Mouse (Mus musculus) granulocyte monocyte progenitor cell, adult 5-6 weeks (primary cell): ENCODE data around the gene Ccdc97. TPM values are rescaled to one million over a fixed set of nuclear protein-coding genes. Genes with fewer than 3 reads are reported as not detected.
A peak's percentile ranks its signal among the peaks of the same experiment; 100 is the strongest.
"Not testable (repeated sequence)": the region's sequence is repeated elsewhere in the genome, so short reads cannot be mapped to it uniquely, and the experiment has no call there.

Experiments used
- ATAC-seq: replicated peaks from 2 replicates; pipeline ENCODE4 v1.8.0; 2016; ENCODE audit warnings: mild to moderate bottlenecking, moderate TSS enrichment, inconsistent platforms; ENCODE audit not compliant: poor library complexity, severe bottlenecking
- total RNA-seq, 2 experiments: library from RNA; stranded (forward) in 1 of 2; stranded (reverse) in 1 of 2; fragments of 200-712, 200-1000 nt in 1 of 2; fragments of >200 nt in 1 of 2; fragmentation: Nextera tagmentation in 1 of 2; gene quantifications; 2 replicates each; pipeline ENCODE4 v1.2.3; 2014 to 2017

Gene Ccdc97
- total RNA-seq, 2 experiments from 2014 or later = 8.9 to 51.7 TPM

DNA sequence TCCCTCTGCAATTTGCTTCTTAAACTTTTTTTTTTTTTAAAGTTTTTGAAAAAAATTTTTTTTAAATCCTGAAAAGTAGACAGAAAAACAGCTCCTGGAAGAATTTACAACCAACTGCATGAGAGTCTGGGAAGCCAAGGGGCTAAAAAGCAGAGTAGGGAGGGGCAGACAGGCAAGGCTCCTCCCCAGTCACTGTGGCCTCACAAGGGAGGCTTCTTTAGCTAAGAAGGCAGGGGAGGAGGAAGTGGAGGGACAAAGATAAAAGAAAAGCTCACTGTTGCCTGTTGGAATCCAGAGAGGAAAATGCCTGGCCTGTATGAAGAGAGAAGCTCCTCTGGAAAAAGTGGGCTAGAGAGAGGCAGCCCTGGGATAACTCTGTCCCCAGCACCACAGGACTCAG, 2.9 kb upstream of the Ccdc97 start:
- not testable (repeated sequence) for ATAC-seq

DNA sequence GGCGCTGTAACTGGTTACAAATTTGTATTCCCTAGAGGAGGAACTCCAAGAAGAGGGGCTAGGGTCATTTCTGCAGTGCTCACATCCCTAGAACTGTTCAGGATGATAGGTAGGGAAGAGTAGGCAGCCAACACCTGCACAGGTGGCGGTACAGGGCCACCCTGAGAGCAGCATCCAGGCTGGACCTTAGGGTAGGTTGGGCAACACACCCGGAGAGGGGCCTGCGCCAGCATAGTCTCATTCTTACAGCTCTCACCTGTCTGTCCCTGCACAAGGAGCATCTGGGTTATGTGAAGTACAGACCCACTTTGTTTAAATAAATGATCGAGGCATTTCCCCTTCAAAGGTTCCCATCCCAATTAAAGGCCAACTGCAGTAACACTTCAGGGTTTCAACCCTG, 1.9 kb upstream of the Ccdc97 start:
- no peak for ATAC-seq

DNA sequence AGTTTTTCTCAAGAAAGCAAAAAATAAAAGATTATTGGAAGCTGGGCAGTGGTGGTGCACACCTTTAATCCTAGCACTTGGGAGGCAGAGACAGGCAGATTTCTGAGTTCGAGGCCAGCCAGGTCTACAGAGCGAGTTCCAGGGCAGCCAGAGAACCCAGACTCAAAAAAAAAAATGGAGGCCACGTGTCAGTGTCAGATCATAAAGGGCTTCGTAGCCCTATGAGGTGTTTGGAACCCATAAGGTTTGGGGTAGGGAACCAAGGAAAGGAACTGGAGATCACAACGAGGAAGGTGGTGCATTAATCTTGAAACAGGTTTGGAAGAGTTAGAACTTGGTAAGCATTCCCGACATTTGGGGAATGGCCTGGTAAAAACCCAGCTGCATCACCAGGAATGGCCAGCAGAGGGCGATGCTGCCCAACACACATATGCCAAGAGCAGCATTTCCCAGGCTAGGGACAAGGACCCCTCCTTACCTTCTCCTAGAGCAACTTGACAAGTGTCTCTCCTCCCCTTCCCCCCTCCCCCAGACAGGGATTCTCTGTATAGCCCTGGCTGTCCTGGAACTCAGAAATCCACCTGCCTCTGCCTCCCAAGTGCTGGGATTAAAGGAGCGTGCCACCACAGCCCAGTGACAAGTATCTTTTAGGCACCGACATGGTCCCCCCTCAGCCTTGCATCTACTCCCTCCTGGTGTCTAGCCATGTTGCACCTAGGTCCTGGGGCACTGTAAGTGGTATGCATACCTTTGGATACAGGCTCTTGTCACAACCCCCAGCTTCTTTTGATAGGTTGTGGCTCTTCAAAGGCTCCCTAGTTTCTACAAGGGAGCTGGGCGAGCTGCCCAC, 1.1 kb upstream of the Ccdc97 start:
- peak; percentile 26 for ATAC-seq

DNA sequence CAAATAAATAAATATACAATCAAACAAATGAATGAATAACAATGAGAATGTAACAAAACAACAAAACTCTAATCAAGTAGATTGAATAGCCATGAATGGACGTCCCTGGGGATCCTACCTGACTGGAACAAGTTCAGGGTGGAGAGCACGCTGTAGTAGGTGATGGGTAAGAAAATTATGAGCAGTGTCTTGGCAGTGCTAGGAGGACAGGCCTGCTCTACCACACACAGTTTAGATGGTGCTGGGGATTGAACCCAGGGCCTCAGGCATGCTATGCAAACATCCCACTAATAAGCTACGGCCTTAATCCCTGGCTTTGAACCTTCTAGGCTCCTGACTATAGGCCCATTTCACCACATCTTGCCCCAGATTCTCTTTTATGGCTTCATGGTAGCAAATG, 1.4 kb downstream of the Ccdc97 start:
- no peak for ATAC-seq

DNA sequence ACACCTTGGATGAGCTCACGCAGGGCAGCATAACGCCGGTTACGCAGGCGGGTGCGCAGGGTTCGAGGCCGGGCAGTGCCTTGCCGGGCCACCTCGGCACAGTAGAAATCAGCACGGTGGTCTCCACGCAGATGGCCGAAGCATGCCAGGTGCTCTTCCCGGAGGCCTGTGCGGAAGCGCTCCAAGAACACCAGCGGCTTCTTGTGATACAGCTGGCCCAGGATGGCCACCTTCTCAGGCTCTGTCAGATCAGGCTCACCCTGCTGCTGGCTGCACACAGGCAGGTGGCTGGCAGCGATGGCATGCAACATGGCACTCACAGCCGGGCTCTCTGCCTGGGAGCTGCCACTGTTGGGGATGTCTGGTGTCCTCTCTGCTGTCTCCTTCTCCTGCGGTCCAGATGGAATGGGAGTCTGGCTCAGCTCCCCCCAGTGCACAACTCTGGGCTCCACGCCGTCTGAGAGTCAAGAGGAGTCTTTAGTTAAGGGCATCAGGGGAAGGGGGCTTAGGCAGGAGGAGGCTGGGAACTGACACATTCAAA, 3.1 kb downstream of the Ccdc97 start:
- no peak for ATAC-seq

DNA sequence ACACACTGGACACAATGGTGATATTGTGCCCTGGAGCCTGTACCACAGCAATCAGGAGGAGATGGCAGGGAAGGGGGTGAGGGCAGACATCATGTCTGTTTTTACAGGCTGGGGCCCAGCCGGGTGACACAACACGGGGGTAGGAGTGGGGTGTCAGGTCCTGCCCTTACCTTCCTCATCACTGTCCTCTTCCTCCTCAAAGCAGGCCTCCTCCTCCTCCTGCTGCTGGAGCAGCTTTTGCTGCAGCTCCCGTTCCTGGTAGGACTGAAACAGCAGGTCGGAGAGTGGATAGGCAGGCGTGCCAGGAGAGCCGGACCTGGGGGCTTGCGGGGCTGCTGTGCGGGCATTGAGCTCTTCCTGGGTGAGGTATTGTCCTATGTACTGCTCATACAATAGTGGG, 4.3 kb downstream of the Ccdc97 start:
- no peak for ATAC-seq

DNA sequence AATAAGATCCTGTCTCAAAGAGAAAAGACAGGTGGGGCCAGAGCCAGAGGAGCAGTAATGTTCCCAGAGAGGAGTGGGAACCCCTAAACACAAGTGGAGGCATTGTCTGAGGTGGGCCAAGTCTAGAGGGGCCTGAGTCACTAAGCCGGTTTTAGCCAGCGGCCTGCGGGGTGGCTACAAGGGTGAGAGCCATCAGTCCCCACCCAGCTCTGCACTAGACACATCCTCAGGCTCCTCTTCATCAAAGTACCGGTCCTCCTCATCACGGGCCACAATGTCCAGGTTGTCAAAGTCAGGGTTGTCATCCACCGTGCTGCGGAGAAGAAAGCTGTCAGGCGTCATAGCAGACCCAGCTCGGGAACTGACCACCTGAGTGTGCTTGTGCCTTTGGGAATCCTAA, 6.1 kb downstream of the Ccdc97 start:
- no peak for ATAC-seq

DNA sequence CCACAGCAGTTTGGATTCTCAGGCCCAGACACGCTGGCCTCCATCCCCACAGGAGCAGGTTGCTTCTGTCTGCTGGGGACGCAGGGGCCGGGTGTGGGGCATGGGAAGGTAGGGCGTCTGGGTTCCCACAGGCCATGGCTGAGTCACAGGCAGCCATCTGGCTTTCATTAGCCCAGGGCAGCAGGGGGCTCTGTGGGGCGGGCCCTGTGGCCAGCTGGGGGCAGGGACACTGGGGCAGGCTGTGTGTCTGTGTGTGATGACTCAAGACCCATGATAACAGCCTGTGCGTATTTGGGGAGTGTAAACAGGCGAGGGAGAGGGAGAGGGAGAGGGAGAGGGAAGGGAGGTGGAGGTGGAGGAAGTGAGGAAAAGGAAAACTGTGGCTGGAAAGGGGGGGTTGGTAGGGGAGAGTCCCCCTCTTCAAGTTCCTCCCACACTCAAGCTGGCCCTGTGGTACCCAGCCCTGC, 7.1 kb downstream of the Ccdc97 start:
- peak; percentile 60 for ATAC-seq

DNA sequence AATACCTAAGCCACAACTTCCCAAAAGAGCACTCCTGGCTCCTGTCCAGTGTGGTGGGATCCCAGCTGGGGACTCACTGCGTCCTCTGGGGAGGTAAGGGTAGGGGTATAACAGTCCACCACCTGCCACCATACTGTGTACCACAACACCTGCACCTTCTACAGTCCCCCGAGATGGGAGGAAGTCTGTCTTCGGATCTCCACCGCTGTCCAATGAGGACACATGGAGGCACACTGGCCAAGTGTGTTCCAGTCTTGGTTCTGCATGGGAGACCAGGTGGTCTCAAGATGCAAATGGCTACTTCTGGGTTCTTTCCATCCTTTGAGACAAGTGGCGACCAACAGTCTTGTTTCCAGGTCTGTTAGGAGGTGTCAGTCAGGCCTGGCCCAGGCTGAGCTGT, 7.7 kb downstream of the Ccdc97 start:
- ATAC-seq = no peak

DNA sequence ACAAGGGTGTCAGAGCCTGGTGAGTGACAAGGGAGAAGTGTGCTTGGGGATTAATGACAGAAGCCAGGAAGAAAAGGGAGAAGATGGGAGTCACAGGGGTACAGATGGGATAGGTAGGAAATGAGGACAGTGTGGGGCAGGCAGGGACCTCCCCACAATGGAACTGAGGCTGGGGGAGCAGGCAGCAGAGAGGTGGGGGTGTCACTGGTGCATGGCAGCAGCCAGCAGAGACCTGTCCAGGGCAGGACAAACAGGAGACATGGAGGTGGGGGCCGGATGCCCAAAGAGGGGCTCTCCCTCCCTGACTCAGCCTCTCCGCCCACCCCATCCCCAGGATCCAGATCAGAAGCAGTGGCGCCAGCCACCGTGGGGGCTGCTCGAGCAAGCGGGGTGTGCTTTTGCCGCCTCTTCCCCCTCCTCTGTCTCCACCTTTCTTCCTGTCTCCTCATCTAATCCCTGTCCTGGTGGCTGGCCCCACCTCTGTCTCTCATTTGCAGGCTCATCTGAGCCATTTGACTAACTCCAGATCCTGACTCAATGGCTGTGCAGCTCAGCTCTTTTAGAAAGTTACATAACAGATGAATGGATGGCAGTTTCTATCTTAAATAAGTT, 8.3 kb downstream of the Ccdc97 start:
- no peak for ATAC-seq

DNA sequence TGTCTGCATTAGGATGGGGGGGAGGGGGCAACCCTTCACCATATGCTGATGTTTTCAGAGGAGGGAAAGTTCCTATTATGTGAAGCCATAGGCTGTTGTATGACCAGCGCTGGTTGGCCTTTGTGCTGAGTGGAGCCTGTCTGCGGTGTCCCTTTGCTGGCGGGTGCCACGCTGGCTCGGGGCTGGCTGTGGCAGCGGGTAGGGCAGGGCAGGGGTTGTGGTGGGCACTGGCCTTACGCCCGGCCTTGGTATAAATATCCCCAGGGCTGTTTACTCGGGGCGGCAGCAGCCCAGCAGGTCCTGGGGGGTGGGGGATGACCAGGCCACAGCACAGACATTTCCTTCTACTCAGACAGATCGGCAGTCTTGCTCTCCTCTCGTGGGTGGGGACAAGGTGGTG, 8.9 kb downstream of the Ccdc97 start:
- ATAC-seq = no peak

DNA sequence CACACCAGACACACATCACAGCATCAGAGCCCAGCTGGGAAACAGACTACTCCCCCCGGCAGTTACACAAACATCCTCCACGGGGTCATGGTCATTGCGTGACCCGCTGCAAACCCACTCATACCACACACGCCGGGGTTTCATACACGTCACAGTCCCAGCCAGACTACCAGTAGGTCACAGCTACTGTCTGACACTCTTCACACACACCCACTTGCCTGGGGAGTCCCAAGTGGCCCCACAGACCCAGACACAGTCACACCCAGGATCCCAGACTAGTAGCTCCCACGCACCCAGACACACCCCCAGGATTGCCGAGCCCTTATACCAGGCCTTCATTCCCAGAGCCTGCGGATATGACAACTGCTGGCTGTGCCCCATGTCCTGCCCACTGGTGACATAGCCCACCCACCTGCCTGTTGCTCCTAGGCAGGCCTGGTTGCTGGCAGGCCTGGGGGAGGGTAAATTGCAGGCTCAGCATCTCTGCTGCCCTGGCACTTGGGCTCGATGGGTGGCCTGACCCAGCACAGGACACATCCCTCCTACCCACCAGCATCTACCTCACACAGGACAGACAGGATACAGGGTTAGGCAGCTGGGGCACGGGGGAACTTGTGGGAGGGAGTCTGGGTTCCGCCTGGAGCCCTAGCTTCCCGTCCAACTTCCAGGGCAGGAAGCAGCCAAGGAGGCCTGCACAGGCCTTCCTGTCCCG, 11.2 kb downstream of the Ccdc97 start:
- peak; percentile 21 for ATAC-seq

DNA sequence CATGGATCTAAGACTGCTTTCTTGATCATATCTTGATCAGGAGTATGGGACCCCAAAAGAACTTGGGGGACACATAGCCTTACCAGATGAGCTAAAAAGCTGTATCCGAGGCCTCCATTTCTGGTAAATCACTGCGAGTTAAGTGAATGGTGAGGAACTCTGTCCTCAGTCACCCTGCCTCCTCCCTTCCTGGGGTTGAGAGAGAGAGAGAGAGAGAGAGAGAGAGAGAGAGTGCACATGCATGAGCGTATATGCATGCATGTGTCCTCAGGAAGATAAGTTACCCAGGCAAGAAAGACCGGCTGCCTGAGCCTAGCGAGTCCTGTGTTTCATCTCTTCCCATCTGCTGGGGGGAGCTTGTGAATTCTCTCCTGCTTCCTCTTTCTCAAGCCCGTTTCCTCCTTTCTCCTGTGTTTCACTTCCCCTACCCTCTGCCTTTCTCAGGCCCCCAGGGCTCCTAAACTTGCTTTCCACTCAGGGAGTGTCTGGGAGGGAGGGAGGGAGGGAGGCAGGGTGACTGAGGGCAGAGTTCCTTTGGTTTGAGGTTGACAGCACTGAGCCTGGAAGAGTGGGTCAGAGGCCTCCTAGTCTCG, 12.2 kb downstream of the Ccdc97 start:
- ATAC-seq = peak; percentile 62

DNA sequence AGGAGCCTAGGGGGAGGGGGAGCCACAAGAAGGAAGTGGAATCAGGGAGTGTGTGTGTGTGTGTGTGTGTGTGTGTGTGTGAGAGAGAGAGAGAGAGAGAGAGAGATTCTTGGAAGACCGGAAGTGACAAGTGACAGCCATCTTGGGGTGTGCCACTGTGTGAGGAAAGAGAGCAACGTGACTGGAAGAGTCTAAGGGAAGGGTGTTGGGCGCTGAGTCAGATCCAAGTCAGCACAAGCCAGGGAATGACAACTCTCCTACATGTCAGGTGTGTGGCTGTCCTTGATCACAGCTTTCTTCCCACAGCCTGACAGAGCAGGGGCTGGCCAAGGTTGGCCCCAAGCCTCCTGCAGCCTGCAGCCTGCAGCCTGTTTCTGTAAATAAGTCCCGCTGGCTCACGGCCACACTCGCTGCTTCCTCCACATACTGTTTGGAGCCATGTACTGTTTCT, 13.1 kb downstream of the Ccdc97 start:
- peak; percentile 11 for ATAC-seq

DNA sequence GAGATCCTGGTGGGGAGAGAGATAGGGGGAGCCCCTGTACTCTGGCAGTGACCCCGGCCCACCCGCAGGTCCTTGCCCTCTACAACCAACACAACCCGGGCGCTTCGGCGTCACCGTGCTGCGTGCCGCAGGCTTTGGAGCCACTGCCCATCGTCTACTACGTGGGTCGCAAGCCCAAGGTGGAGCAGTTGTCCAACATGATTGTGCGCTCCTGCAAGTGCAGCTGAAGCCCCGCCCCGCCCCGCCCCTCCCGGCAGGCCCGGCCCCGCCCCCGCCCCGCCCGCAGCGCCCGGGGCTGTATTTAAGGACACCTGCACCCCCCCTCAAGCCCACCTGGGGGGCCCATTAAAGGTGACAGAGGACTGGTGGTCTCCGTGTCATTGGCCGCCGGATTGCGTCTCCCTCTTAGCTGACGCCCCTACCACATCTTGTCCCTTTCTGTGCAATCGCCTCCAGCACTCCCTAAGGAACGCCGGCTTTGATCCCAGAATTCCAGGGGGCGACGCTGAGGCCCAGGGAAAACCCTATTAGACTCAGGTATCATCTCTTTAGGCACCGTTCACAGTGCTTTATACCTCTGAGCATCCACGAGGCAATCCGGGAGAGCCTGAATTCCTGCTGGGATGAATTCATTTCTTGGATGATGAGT, 14.0 kb downstream of the Ccdc97 start:
- no peak for ATAC-seq

DNA sequence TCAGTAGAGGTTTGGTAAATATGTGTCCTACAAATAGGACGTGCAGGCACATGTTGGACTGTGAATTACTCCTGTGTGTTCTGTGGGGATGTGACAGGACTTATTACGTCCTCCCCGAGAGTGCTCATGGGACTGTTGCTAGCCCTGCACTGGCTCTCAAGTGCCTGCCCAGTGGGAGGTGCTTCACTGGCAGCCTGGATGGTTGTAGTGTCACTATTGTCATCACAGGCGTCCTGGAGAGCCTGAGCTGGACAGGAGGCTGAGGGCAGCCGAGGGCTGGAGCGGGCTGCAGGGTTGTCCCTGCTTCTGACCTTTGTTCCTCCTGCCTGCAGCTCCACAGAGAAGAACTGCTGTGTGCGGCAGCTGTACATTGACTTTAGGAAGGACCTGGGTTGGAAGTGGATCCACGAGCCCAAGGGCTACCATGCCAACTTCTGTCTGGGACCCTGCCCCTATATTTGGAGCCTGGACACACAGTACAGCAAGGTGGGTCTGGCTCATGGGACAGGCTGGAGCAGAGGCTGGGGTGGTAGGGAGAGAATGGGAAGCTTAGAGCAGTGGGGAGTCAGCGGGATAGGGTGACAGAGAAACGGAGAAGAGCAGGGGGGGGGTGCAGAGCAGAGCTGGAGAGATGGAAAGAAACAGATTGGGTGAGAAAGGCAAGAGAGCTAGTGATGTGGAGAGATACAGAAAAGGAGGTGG, 14.9 kb downstream of the Ccdc97 start:
- ATAC-seq = no peak

DNA sequence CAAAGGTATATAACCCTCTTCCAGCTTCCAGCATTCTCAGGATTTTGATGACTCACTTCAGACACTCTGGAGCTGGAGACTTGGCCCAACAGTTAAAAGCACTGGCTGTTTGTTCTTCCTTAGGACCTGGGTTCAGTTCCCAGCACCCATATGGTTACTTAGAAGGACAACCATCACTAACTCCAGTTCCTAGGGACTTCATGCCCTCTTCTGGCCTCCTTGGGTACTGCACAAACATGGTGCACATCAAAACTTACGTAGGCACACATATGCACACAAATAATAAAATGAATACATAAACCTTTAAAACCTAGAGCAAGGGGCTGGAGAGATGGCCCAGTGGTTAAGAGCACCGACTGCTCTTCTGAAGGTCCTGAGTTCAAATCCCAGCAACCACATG, 16.5 kb downstream of the Ccdc97 start:
- no peak for ATAC-seq

DNA sequence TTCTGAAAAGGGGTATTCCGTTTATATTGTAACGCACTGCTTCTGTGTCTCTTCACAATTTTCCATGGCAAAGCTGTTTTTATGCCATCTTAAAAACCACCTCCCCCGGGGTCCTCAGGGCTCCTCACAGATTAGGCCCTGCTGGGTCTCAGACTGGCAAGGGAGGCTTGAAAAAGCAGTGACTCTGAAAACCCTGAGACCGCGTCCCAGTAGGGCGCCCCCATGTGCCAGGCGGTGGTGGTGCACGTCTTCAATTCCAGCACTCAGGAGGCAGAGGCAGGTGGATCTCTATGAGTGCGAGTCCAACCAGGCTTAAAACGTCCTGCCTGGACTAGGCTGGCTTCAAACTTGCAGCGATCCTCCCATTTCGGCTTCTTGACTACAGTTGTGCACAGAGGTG, 18.2 kb downstream of the Ccdc97 start:
- no peak for ATAC-seq

DNA sequence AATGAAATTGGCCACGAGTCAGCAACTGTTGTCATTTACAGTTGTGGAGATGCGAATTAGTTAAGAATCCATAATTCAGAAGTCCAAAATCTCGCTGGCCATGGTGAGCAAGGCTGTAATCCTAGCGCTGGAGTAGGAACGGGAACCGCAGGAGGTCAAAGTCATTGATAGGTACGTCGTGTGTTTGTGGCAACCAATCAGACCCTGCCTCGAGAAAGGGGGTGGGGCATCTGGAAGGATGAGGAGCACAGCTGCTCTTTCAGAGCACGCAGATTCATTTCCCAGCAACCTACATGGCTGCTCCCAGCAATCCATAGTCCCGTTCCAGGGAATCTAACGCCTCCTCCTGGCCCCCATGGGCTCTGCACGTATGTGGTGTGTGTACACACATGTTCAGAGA, 19.0 kb downstream of the Ccdc97 start:
- ATAC-seq = no peak
